Mouse (Mus musculus) small intestine, adult 2 months (tissue): ENCODE results near the gene Dus2. TPM values are rescaled to one million over a fixed set of nuclear protein-coding genes. Genes with fewer than 3 reads are reported as not detected.

Experiments used
- H3K27ac ChIP-seq: fragments of 200-500 bp; 2 replicates; pipeline ENCODE4 v1.5.1; 2012; ENCODE audit warnings: low read depth, low read length, control low read depth, inconsistent platforms; ENCODE audit not compliant: insufficient read depth
- H3K27me3 ChIP-seq: fragments of 200-500 bp; 2 replicates; pipeline ENCODE4 v1.6.1; 2012; ENCODE audit warnings: mild to moderate bottlenecking, moderate library complexity, low read length, inconsistent platforms; ENCODE audit not compliant: control insufficient read depth, insufficient read depth
- H3K36me3 ChIP-seq: fragments of 200-500 bp; 2 replicates; pipeline ENCODE4 v1.6.1; 2012; ENCODE audit warnings: mild to moderate bottlenecking, low read length, control low read depth, inconsistent platforms; ENCODE audit not compliant: control insufficient read depth, insufficient read depth
- H3K4me1 ChIP-seq: fragments of 200-500 bp; 2 replicates; pipeline ENCODE4 v1.6.1; 2012; ENCODE audit warnings: low read length, inconsistent platforms, mixed read lengths; ENCODE audit not compliant: control insufficient read depth, insufficient read depth, insufficient read length
- H3K4me3 ChIP-seq: fragments of 200-500 bp; 2 replicates; pipeline ENCODE4 v1.5.1; 2012; ENCODE audit warnings: low read depth, mild to moderate bottlenecking, control low read depth, inconsistent platforms, low read length, moderate library complexity
- CTCF ChIP-seq: fragments of 200-500 bp; IDR thresholded peaks from 2 replicates; pipeline ENCODE4 v1.5.1; 2012; ENCODE audit warnings: low read depth, mild to moderate bottlenecking, control low read depth, inconsistent platforms, low read length, moderate library complexity, mixed read lengths; ENCODE audit not compliant: insufficient replicate concordance, insufficient read length; ENCODE audit errors: extremely low read depth
- POLR2A ChIP-seq: fragments of 200-500 bp; IDR thresholded peaks from 2 replicates; pipeline ENCODE4 v1.6.1; 2012; ENCODE audit warnings: low read depth, mild to moderate bottlenecking, control low read depth, inconsistent platforms, low read length, moderate library complexity
- WGBS: fragments of 180-500 bp; shearing (Covaris S2); methylation state at CpG from one replicate; pipeline ENCODE4 v1.1.7; 2018; 5-methylcytosine and 5-hydroxymethylcytosine counted together
- polyA plus RNA-seq: library from polyadenylated mRNA; depleted of rRNA; stranded (reverse); fragments of >200 nt; gene quantifications from 2 replicates; pipeline ENCODE4 v1.2.3, GENCODE M21; 2012

The Dus2 gene
- polyA plus RNA-seq, 1 experiment: 5.2 TPM

DNA sequence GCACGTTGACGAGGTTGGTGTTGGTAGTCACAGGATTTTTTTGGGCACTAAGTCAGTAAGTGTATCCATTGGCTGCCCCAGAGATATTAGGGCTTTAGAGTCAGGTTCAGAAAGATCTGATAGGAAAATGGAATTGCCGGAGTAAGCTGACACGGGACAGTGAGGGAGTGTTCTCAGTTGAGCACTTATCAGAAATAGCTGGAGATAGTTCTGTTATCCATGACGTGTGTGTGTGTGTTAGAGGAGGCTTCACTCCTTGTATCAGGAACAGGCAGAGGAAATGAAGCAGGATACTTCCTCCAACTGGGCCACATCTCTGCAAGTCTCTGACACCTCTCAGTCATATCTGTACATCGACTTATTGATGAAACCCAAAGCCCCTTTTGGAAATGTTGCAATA is 25.1 kb downstream of the Dus2 start:
- Histone ChIP-seq H3K27me3 (no peaks in the 10 kb centered on the region), H3K27ac (no peak overlapping the region), H3K4me3 (no peak overlapping the region), H3K36me3 (peaks cover 6% of the 10 kb centered on the region), H3K4me1 (0 out of 2 replicates have a peak, but pooled peaks cover 3% of the 10 kb centered on the region)
- WGBS: 91% methylated on average over 6 of the region's 6 CpGs
- TF ChIP-seq POLR2A (no peak), CTCF (no peak)

DNA sequence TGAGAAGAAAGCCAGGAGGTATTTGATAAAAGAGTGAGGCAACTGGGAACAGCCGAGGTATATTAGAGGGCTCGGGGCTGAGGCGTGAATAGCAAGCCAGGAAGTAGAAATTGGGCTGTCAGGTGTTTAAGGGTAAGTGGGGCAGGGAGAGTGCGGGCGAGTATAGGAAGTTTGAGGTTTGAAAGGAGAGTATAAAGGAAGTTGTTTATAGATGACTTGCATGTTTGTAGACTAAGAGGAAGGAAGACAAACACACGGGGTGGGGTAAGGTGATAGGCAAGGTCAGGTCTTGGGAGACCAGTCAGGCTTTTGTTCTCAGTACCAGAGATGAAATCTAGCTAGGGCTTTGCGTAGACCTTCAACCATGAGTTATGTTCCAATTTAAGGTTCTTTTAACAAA is 26.0 kb downstream of the Dus2 start:
- H3K27me3 ChIP-seq: no peaks in the 10 kb centered on the region
- peaks cover 6% of the 10 kb centered on the region for H3K36me3 ChIP-seq
- H3K27ac ChIP-seq: peak overlapping the region; percentile 5; the same call in 1 of the 2 replicates
- no peaks in the 10 kb centered on the region for H3K4me1 ChIP-seq
- TF ChIP-seq CTCF (no peak), POLR2A (no peak)
- WGBS: 79% methylated on average over 7 of the region's 7 CpGs
- no peak overlapping the region for H3K4me3 ChIP-seq

DNA sequence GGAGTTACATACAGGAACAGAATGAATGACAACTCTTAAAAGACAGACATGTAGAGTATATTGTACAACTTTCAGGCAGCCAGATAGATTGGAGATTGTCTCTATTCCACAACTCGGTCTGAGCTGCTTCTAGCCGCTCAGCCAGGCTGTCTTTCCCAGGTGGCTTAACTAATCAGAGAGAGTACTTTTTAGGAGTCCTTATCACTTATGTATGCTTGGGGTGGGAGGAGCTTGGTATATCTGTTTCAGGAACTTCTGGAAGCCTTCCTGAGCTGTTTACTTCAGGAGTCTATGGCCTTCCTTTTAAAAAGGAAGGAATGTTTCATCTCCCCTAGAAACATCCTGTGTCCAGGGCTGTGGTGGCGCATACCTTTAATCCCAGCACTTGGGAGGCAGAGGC is 26.9 kb downstream of the Dus2 start:
- no peaks in the 10 kb centered on the region for H3K4me1 ChIP-seq
- H3K27me3 ChIP-seq: no peaks in the 10 kb centered on the region
- TF ChIP-seq CTCF (no peak), POLR2A (no peak)
- WGBS: 73% methylated on average over 3 of the region's 3 CpGs
- no peak overlapping the region for H3K4me3 ChIP-seq
- peaks cover 6% of the 10 kb centered on the region for H3K36me3 ChIP-seq
- no peak overlapping the region for H3K27ac ChIP-seq

DNA sequence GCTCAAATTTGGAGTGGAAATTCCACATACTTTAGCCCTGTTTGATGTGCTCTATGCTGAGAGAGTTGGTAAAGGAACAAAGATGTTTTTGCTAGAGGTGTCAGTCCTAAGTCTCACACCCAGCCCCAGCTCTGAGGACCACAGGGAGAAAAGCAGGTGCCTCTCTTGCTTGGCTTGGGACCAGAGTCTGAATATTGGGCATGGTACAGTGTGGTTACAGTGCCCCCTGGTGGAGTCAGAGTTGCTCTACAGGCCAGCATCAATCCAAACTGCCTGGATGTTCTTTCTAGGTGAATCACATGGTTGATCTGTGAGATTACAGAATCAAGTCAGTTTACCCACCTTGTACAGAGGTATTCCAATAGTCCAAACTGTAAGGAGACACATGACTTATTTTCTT is 31.3 kb downstream of the Dus2 start:
- Histone ChIP-seq H3K27ac (no peak overlapping the region), H3K4me3 (no peak overlapping the region), H3K36me3 (peaks cover 2% of the 10 kb centered on the region), H3K27me3 (no peaks in the 10 kb centered on the region), H3K4me1 (no peaks in the 10 kb centered on the region)
- TF ChIP-seq CTCF (peak; percentile 90; the same call in 1 of the 2 replicates), POLR2A (no peak)

DNA sequence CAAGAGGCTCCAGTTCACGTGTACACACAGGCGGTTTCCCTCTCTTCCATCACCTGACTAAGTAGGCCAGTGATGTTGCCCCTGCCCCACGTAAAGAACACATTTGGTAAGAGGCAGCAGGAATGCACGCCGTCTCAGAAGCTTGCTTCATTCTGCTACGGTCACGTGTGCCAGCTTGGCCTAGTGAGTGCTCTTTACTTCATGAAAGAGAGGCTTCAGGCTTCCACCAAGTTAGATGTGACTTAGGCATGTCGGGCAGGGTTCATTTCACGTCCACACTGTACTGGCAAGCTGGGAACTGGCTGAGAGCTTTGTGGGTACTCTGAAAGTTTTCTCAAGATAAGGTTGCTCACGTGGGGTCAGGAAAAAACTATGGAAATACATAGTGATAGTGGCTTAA is 47.6 kb downstream of the Dus2 start:
- TF ChIP-seq POLR2A (no peak), CTCF (no peak)
- H3K27ac ChIP-seq: no peak overlapping the region

DNA sequence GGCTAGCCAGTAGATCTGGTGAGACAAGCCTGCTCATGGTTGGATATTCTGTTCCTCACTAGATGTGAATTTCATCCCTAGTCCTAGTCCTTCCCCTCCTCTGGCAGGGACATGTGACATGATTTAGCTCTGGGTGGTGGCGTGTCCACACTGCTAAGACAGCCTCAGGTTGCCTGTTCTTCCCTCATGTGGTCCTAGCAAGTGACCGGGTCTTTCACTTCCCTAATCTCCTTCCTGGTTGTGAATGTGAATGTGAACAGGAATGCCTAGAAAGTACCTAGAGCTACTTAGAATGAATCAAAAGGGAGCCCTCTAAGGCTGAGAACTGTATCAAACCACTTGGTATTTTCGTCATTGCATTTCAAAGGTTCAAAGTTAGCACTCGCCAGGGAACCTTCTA is 48.5 kb downstream of the Dus2 start:
- Histone ChIP-seq H3K27me3 (no peaks in the 10 kb centered on the region), H3K4me3 (no peak overlapping the region), H3K36me3 (no peaks in the 10 kb centered on the region; the same call in 1 of the 2 replicates), H3K27ac (no peak overlapping the region), H3K4me1 (peaks cover 9% of the 10 kb centered on the region)
- WGBS: 66% methylated on average over 4 of the region's 4 CpGs
- no peak for TF ChIP-seq CTCF
- TF ChIP-seq POLR2A: no peak

More for the DNA sequence above, 47.6 kb downstream of the Dus2 start:
- Histone ChIP-seq H3K4me1 (peaks cover 5% of the 10 kb centered on the region; the same call in 1 of the 2 replicates), H3K4me3 (no peak overlapping the region), H3K36me3 (no peaks in the 10 kb centered on the region; the same call in 1 of the 2 replicates), H3K27me3 (no peaks in the 10 kb centered on the region)
- 89% methylated on average over 10 of the region's 10 CpGs for WGBS

DNA sequence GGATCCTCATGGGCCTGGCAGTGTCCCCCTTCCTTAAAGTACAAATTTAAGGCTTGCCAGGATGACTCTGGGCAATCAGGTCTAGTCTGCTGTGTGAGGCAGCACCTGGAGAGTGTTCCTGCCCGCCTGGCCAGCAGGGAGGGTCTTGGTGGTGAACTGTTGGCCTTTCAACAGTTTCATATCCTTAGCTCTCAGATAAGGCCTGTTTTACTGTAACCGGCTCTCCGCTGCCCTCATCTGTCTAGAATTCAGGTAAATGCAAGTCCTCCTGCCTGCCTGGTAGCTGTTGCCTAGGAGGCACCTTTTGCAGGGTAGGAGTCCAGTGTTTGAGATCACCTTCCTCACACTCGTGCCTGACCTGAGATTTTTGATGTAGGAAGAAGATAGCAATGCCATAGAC is 49.1 kb downstream of the Dus2 start:
- WGBS: 39% methylated on average over 4 of the region's 4 CpGs
- TF ChIP-seq POLR2A (no peak), CTCF (no peak)

DNA sequence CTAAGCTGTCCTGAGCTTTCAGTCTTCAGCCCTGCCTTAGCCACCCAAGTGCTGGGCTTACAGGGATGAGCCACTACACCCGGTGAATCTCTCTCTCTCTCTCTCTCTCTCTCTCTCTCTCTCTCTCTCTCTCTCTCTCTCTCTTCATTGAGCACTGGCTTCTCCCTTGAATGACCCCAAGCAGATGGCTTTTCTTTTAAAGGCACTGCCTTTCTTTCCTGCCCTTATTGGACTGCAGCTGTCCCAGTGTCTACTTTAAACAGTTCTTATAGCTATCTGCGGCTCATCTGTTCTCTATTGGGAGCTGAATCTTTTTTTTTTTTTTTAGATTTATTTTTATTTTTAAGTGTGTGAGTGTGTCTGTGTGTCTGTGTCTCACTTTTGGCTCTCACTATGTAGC is 51.9 kb downstream of the Dus2 start:
- 90% methylated on average over 2 of the region's 2 CpGs for whole genome bisulfite sequencing
- H3K4me3 ChIP-seq: no peak overlapping the region

More for the DNA sequence above, 49.1 kb downstream of the Dus2 start:
- Histone ChIP-seq H3K36me3 (peaks cover 4% of the 10 kb centered on the region; the same call in 1 of the 2 replicates), H3K4me3 (no peak overlapping the region), H3K4me1 (peaks cover 9% of the 10 kb centered on the region), H3K27me3 (no peaks in the 10 kb centered on the region), H3K27ac (no peak overlapping the region)

More for the DNA sequence above, 51.9 kb downstream of the Dus2 start:
- TF ChIP-seq CTCF: no peak
- TF ChIP-seq POLR2A: no peak
- Histone ChIP-seq H3K27me3 (no peaks in the 10 kb centered on the region), H3K27ac (no peak overlapping the region), H3K4me1 (peaks cover 19% of the 10 kb centered on the region), H3K36me3 (0 out of 2 replicates have a peak, but pooled peaks cover 4% of the 10 kb centered on the region)
